Mouse (Mus musculus) liver, embryonic 16.5 days (tissue): ENCODE measurements around the gene Bicdl1. TPM values are rescaled to one million over a fixed set of nuclear protein-coding genes. Genes with fewer than 3 reads are reported as not detected.

Experiments
- ATAC-seq: fragments of 200-750 bp; cut with Nextera tagmentation; 2 replicates; pipeline ENCODE4 v1.8.0; 2017; ENCODE audit warnings: low read depth, mild to moderate bottlenecking, moderate number of reproducible peaks, moderate library complexity
- H3K27ac ChIP-seq: fragments of 300-500 bp; sonication (generic); 2 replicates; pipeline ENCODE4 v1.5.1; 2014; ENCODE audit warnings: mild to moderate bottlenecking, low read length
- H3K27me3 ChIP-seq: fragments of 300-500 bp; sonication (generic); 2 replicates; pipeline ENCODE4 v1.6.1; 2014; ENCODE audit warnings: low read depth, low read length, mixed read lengths; ENCODE audit not compliant: control insufficient read depth, insufficient read depth
- H3K36me3 ChIP-seq: fragments of 300-500 bp; sonication (generic); 2 replicates; pipeline ENCODE4 v1.6.1; 2014; ENCODE audit warnings: mild to moderate bottlenecking; ENCODE audit not compliant: control insufficient read depth, insufficient read depth
- H3K4me1 ChIP-seq: fragments of 300-500 bp; sonication (generic); 2 replicates; pipeline ENCODE4 v1.6.1; 2014; ENCODE audit warnings: low read depth, low read length, mixed read lengths; ENCODE audit not compliant: control insufficient read depth
- H3K4me2 ChIP-seq: fragments of 300-500 bp; sonication (generic); 2 replicates; pipeline ENCODE4 v1.6.1; 2014; ENCODE audit warnings: low read depth, low read length, mixed read lengths
- H3K4me3 ChIP-seq: fragments of 300-500 bp; sonication (generic); 2 replicates; pipeline ENCODE4 v1.5.1; 2014; ENCODE audit warnings: low read depth, mild to moderate bottlenecking, low read length
- H3K9ac ChIP-seq: fragments of 300-500 bp; sonication (generic); 2 replicates; pipeline ENCODE4 v1.6.1; 2014; ENCODE audit warnings: low read depth, low read length
- H3K9me3 ChIP-seq: fragments of 300-500 bp; sonication (generic); replicated peaks from 2 replicates; pipeline ENCODE4 v1.6.1; 2016; ENCODE audit warnings: low read length; ENCODE audit not compliant: control insufficient read depth
- WGBS: fragments of 180-500 bp; shearing (Covaris S2); extraction: QIAGEN DNeasy Blood & Tissue Kit; methylation state at CpG from one replicate; pipeline ENCODE4 v1.1.7; 2014; ENCODE audit not compliant: insufficient replicate concordance; 5-methylcytosine and 5-hydroxymethylcytosine counted together
- polyA plus RNA-seq: library from polyadenylated mRNA; unstranded; fragments of >200 nt; fragmentation: Nextera tagmentation; extraction: Ambion mirVana; gene quantifications from 2 replicates; pipeline ENCODE4 v1.2.1, GENCODE M21; 2015

Bicdl1 gene
- polyA plus RNA-seq, 1 experiment from 2014 or later, result 1.3 TPM

DNA sequence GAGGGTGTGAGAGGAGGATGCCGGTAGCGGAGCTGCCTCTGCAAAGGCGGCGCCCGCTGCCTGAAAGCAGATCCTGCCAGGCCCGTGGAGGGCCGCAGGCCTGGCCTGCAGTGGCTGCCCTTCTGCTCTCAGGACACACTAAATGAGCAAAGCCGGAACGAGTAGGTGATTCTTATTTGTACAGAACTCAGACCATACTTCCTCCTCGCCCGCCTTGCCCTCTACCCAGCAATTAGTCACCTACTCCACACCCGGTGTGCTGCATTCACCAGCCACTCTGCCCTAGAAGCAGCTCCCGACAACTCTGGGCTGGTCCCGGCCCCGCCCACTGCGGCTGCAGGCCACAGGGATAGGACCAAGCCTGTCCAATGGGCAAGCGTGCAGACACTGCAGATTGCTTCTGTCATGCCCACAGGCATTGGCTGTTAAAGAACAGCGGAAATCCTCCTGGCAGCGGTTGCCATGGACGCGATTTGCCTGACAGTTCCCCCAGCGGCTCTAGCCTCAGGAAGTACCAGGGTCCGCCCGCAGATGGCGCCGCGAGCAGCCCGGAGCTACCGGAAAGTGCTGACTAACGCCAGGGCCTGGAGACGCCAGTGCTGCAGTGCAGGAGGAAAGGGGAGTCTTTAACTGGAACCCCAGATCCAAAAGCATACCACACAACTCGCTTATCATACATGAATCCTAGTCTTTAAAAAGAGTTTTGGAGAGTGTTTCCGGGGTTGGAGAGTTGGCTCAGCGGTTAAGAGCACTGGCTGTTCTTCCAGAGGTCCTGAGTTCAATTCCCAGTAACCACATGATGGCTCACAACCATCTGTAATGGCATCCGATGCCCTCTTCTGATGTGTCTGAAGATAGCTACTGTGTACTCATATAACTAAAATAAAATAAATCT lies 78.5 kb downstream of the Bicdl1 start:
- Histone ChIP-seq H3K4me2 (peak overlapping the region; percentile 82), H3K4me3 (peak overlapping the region; percentile 56), H3K4me1 (peaks cover 13% of the 10 kb centered on the region), H3K9me3 (no peaks in the 10 kb centered on the region), H3K27me3 (no peaks in the 10 kb centered on the region), H3K9ac (peak overlapping the region; percentile 62), H3K36me3 (no peaks in the 10 kb centered on the region), H3K27ac (peak overlapping the region; percentile 73)
- ATAC-seq, result peak; percentile 100
- 4% methylated on average over 35 of the region's 35 CpGs for whole genome bisulfite sequencing

DNA sequence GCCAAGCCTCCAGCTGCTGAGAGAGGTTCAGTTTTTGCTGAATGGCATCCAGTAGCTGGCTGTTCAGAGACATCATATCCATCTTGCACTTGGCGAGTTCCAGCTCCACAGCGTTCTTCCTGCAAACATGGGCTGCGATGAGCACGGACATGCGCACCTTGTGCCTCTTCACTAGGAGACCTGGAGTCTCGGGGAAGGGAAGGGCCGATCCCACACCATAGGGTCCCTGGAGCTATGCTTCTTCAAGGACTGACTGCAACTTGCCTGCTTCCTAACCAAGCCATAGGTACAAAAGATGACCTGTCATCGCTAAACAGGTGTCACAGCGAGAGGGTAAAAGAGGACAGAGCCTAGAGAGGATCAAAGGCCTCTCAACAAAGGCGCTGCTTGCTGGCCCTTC lies 79.6 kb downstream of the Bicdl1 start:
- 91% methylated on average over 10 of the region's 10 CpGs for WGBS
- ATAC-seq, result no peak
- no peaks in the 10 kb centered on the region for H3K27me3 ChIP-seq
- H3K4me1 ChIP-seq, result peaks cover 13% of the 10 kb centered on the region
- no peaks in the 10 kb centered on the region for H3K9me3 ChIP-seq
- H3K27ac ChIP-seq, result no peak overlapping the region
- peaks cover 4% of the 10 kb centered on the region; the same call in 1 of the 2 replicates for H3K36me3 ChIP-seq
- no peak overlapping the region for H3K4me3 ChIP-seq
- H3K4me2 ChIP-seq, result peak overlapping the region; percentile 82
- no peak overlapping the region; the same call in 1 of the 2 replicates for H3K9ac ChIP-seq

DNA sequence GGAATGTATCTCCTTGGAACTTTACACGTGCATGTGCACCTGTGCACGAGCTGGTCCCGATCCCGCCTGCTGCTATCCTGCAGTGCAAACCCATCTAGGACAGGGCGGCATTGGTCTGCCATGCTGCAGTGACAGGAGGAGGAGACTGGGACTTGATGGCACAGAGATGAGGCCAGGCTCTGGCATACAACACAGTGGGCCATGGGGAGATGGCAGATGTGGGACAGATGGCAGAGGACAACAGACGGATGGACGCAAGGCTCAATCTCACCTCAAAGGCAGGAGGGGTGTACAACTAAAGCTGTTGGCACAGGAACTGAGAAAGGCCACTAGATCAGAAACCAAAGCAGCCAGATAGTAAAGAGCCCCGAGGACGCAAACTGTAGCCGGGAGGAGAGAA lies 80.5 kb downstream of the Bicdl1 start:
- peaks cover 13% of the 10 kb centered on the region for H3K4me1 ChIP-seq
- no peak overlapping the region for H3K4me3 ChIP-seq
- no peak overlapping the region for H3K4me2 ChIP-seq
- H3K27ac ChIP-seq, result no peak overlapping the region
- H3K9ac ChIP-seq, result no peak overlapping the region
- no peak for ATAC-seq
- no peaks in the 10 kb centered on the region for H3K9me3 ChIP-seq
- 84% methylated on average over 10 of the region's 10 CpGs for WGBS
- no peaks in the 10 kb centered on the region for H3K27me3 ChIP-seq
- peaks cover 13% of the 10 kb centered on the region for H3K36me3 ChIP-seq

DNA sequence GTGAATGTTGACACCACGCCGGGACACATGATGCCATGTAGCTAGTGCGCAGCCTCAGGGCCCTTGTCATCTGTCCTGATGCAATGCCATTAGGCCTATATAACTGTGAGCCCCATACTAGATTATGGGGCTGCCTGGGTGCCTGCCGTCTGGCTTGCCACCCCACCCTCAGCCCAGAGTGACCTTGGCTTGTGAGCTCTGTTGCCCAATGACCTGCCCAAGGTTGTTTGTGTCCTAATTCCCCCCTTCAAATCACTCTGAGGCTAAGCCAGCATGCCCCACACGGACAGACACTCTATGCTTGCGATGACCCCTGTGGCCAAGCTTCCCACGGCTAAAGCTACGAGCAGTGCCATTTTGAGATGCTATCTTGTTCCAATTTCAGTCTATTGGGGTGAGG lies 81.7 kb downstream of the Bicdl1 start:
- H3K27me3 ChIP-seq, result no peaks in the 10 kb centered on the region
- H3K4me2 ChIP-seq, result no peak overlapping the region
- H3K4me1 ChIP-seq, result peaks cover 13% of the 10 kb centered on the region
- H3K36me3 ChIP-seq, result peaks cover 24% of the 10 kb centered on the region
- H3K9ac ChIP-seq, result no peak overlapping the region
- no peaks in the 10 kb centered on the region for H3K9me3 ChIP-seq
- no peak for ATAC-seq
- WGBS, result 73% methylated on average over 8 of the region's 8 CpGs
- H3K4me3 ChIP-seq, result no peak overlapping the region
- no peak overlapping the region for H3K27ac ChIP-seq

DNA sequence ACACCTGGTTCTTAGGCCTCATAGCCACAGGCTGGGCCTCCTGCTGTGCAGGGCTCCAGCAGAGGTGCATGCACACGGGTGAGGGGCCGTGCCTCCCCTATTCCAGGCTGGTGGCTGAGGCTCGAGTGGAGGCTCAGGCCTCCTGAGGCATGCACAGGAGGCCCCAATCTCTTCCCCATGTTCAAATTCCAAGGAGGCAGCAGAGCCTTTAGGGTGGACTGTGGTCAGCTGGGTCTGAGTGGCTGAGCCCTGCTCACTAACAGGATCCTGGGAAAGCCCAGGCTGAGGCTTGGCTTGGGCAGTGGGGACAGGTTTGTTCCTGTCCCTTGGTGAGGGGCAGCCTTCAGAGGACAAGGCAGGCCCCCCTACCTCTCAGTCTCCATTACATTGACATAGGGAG lies 82.5 kb downstream of the Bicdl1 start:
- Histone ChIP-seq H3K27ac (no peak overlapping the region), H3K27me3 (no peaks in the 10 kb centered on the region), H3K9ac (no peak overlapping the region), H3K4me3 (no peak overlapping the region), H3K36me3 (peaks cover 32% of the 10 kb centered on the region), H3K4me1 (peaks cover 13% of the 10 kb centered on the region), H3K4me2 (no peak overlapping the region), H3K9me3 (no peaks in the 10 kb centered on the region)
- WGBS, result 71% methylated on average over 3 of the region's 3 CpGs
- no peak for ATAC-seq

DNA sequence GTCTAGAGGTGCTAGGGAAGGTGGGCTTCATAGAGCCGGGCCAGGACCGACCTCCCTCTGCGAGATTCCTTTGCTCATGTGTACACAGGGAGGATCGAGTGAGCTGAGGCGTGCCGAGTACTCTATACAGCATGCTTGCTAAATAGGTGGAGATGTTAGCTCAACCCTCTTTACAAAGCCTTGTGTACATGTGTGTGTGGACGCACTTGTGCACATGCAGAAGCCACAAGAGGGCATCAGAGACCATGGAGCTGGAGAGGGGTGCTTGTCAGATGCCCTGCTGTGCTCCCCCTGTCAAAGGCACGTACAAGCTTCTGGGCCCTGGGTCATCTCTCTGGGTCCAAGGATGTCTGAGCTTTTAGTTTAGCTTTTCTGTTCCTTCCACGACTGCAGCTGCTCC lies 87.2 kb downstream of the Bicdl1 start:
- Histone ChIP-seq H3K36me3 (peaks cover 70% of the 10 kb centered on the region), H3K9ac (no peak overlapping the region), H3K4me3 (no peak overlapping the region), H3K27ac (no peak overlapping the region), H3K9me3 (no peaks in the 10 kb centered on the region), H3K4me2 (no peak overlapping the region), H3K27me3 (no peaks in the 10 kb centered on the region), H3K4me1 (no peaks in the 10 kb centered on the region)
- 87% methylated on average over 9 of the region's 9 CpGs for WGBS
- ATAC-seq, result no peak

DNA sequence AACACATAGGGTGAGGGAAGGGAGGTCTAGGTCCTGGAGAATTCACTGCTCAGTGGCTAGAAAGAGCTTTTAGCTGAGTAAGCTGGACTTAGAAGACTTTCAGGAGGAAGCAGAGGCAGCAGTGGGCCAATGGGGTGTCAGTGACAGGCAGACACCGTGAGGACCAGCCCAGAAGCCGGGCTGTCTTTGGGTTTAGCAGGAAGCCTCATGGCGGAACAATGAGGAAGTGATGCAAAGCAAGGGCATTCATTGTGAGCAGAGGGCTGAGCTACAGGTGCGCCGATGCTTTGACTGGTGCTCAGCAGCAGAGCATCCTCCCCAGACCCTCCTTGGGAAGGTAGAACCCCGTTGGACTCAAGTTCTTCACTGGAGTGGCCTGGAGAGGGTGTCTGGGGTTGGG lies 95.9 kb downstream of the Bicdl1 start:
- Histone ChIP-seq H3K27ac (peak overlapping the region; percentile 19; the same call in 1 of the 2 replicates), H3K9ac (no peak overlapping the region), H3K4me3 (no peak overlapping the region), H3K27me3 (no peaks in the 10 kb centered on the region), H3K36me3 (peaks cover 30% of the 10 kb centered on the region), H3K4me2 (no peak overlapping the region), H3K4me1 (peaks cover 43% of the 10 kb centered on the region), H3K9me3 (no peaks in the 10 kb centered on the region)
- WGBS, result 47% methylated on average over 6 of the region's 6 CpGs
- no peak for ATAC-seq

DNA sequence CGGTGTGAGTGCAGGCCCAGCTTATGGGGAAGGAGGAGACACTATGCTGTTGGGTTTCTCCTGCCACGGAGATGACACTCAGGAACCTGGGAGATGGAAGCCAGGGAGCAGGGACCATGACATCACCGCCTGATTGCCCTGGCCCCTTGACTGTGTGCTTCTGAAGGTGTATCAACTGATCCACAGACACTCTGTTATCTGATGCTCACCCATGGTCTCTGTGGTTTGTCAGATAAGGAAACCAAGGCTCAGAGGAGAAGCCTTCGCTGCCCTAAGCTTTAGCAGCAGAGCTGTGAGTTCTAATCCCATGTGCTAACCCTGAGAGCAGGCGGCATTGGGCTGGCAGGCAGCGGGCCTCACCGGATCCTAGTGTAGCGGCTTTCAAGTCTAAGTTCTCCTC lies 97.4 kb downstream of the Bicdl1 start:
- 49% methylated on average over 8 of the region's 8 CpGs for WGBS
- Histone ChIP-seq H3K27ac (peak overlapping the region; percentile 95), H3K9me3 (no peaks in the 10 kb centered on the region), H3K36me3 (peaks cover 15% of the 10 kb centered on the region), H3K4me3 (peak overlapping the region; percentile 79), H3K4me1 (peaks cover 53% of the 10 kb centered on the region), H3K9ac (peak overlapping the region; percentile 89), H3K27me3 (no peaks in the 10 kb centered on the region), H3K4me2 (peak overlapping the region; percentile 78)
- ATAC-seq, result peak; percentile 47

DNA sequence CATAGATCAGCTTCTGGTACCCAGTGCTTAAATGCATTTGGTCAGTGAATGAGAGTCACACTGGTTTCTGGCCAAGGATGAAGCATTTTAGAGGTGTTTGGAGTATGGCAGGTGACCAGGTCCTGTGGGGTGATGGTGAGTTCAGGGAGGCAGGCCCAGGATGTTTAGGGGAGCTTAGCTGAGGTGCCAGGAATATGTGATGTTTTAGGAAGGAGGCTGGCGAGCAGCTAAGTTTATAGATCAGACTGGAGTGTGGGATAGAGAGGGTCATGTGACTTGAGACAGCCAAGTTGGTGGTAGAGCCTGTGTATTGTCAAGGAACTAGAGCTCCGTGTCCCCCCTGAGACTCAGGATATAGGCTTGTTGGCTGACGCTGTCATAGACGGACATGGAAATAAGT lies 98.4 kb downstream of the Bicdl1 start:
- Histone ChIP-seq H3K9me3 (no peaks in the 10 kb centered on the region), H3K27ac (peak overlapping the region; percentile 95), H3K4me1 (peaks cover 63% of the 10 kb centered on the region), H3K27me3 (no peaks in the 10 kb centered on the region), H3K36me3 (peaks cover 6% of the 10 kb centered on the region), H3K4me3 (peak overlapping the region; percentile 79), H3K4me2 (peak overlapping the region; percentile 78), H3K9ac (peak overlapping the region; percentile 89)
- 36% methylated on average over 4 of the region's 4 CpGs for WGBS
- ATAC-seq, result no peak
